In the genomic region with DNA sequence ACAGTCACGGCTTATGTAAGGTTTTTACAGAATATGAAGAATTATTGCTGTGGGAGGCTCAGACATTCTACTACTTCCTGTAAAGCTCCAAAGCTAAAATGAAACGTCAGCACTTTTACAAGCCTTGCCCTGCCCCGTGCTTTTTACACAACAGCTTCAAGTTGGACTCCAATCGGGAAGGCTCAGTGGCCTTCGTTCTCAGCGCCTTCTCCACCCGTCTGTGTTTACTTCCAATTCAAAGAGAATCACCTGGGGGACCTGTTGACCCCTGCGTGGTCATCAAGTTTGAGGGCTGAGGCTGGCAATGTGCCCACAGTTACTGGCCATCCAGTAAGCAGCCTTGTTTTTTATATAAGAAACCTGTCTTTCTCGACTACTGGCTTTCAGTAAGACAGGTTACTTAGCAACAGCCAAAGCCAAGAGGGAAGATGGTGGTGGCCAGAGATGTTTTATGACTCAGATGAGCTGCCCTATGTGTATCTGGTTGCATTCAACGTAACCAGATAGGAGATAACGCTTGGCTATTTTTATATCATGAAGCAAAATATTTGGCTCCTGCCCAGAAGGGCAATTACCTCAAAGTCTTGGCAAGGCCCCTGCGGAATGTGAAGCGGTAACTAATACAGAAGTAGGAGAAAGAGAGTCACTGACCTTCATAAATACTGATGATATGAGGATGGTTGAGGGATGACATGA, we compare ENCODE assay signal across 9 mouse cellular contexts. TPM values are rescaled to one million over a fixed set of nuclear protein-coding genes. Genes with fewer than 3 reads are reported as not detected.
DNase-seq lines count a peak whose midpoint lies in the region; ATAC-seq and TF ChIP-seq lines count a peak whose summit lies in the region.
"Had no signal": no experiment of that assay in that cellular context is flagged by ENCODE, and none has a peak within 500 bp of the region (broad histone marks: within the 10 kb centered on the region; RNA-seq: fewer than 3 reads in every experiment).

No protein-coding gene starts in this region.

- H3K36me3 ChIP-seq in kidney, embryonic 15.5 days: peaks cover 7% of the 10 kb centered on the region

- H3K9ac ChIP-seq in kidney, embryonic 15.5 days: no peak overlapping the region
- H3K9ac ChIP-seq: liver, embryonic 14.5 days had no signal

- no peak overlapping the region for H3K4me2 ChIP-seq in kidney, embryonic 15.5 days

- 44% methylated on average over 13 of the region's 13 CpGs for WGBS in kidney, embryonic 15.5 days

- in situ Hi-C loops in Patski (cut with MboI; ENCODE audit: low pct_unique_long_range_greater_than_20kb): no loop called here

- TF ChIP-seq CTCF in Patski (IDR thresholded peaks at IDR 0.05): no peak

- no peak overlapping the region for H3K27ac ChIP-seq in kidney, embryonic 15.5 days
- H3K27ac ChIP-seq: liver, embryonic 14.5 days had no signal

- intact Hi-C loops in gastrocnemius, postnatal 14 days (cut with DNase I; ENCODE audit: low total_unique reads): no loop called here

- POLR2A ChIA-PET in Patski (lab: Charles Lee): no interaction called here

- CTCF ChIA-PET in Patski (lab: Charles Lee): interaction anchor here (1.1 to 1.5 kb wide), 2 partner anchors 15 to 17 kb away, joined by 3 read pairs; no protein-coding TSS in a partner anchor

- DNase-seq in kidney, postnatal 10 days: peak; percentile 53
- DNase-seq in Patski (ENCODE audit: low read depth, low spot score): peak; percentile 57
- peak; percentile 48 for DNase-seq in gastrocnemius, postnatal 14 days
- peak; percentile 48 to 54 for DNase-seq in kidney, postnatal 25 days
- DNase-seq in right cerebral cortex, postnatal 14 days: no peak
- DNase-seq in layer of hippocampus, postnatal 36 days: no peak

- no peaks in the 10 kb centered on the region for H3K27me3 ChIP-seq in kidney, embryonic 15.5 days
- no peaks in the 10 kb centered on the region for H3K27me3 ChIP-seq in Patski

- no peaks in the 10 kb centered on the region for H3K9me3 ChIP-seq in kidney, embryonic 15.5 days (replicated peaks)

- H3K4me1 ChIP-seq in kidney, embryonic 15.5 days: peaks cover 52% of the 10 kb centered on the region

- ATAC-seq in kidney, embryonic 15.5 days (replicated peaks; ENCODE audit: low FRiP score): no peak
- ATAC-seq in Patski: peak; percentile 49
- no peak for ATAC-seq in CD4-positive, CD25-positive, alpha-beta regulatory T cell, adult 4 months

- no peak overlapping the region for H3K4me3 ChIP-seq in kidney, embryonic 15.5 days (replicated peaks)

RNA-seq across cellular contexts. Expression of gene Nuak1, which starts 31.3 kb away (rescaled TPM):
- polyA plus RNA-seq in kidney, embryonic 15.5 days (2015; fragmentation: Nextera tagmentation; extraction: Ambion mirVana): 3.0 and 3.2 TPM in 2 replicates
- 31.4 TPM for polyA plus RNA-seq in Patski (2021)
- total RNA-seq in gastrocnemius, postnatal 14 days (2021): 10 to 100 TPM; 12.1 to 15.0 TPM
- not detected for polyA plus RNA-seq in CD4-positive, CD25-positive, alpha-beta regulatory T cell, adult 4 months (2017; shearing (Covaris generic))
- 10 to 100 TPM; 54.7 to 55.6 TPM for total RNA-seq in layer of hippocampus, postnatal 36 days (2021)

Comparison
In these comparisons a context has a peak if more than half of its experiments do, and no peak if none do; other contexts are left out.
1. DNase-seq: peak in kidney, postnatal 10 days (single experiment), Patski (single experiment), gastrocnemius, postnatal 14 days (single experiment) and kidney, postnatal 25 days (2 of 2); none in right cerebral cortex, postnatal 14 days (single experiment) and layer of hippocampus, postnatal 36 days (0 of 2).